Mouse (Mus musculus) MEL-GATA-1-ER (cell line): ENCODE results near the gene Csrp1.

Source experiments
- DNase-seq: peaks from one replicate; pipeline ENCODE4 v3.0.0-alpha.2; 2012; ENCODE audit warnings: low read depth; ENCODE audit errors: extremely low read depth

Csrp1 gene

DNA sequence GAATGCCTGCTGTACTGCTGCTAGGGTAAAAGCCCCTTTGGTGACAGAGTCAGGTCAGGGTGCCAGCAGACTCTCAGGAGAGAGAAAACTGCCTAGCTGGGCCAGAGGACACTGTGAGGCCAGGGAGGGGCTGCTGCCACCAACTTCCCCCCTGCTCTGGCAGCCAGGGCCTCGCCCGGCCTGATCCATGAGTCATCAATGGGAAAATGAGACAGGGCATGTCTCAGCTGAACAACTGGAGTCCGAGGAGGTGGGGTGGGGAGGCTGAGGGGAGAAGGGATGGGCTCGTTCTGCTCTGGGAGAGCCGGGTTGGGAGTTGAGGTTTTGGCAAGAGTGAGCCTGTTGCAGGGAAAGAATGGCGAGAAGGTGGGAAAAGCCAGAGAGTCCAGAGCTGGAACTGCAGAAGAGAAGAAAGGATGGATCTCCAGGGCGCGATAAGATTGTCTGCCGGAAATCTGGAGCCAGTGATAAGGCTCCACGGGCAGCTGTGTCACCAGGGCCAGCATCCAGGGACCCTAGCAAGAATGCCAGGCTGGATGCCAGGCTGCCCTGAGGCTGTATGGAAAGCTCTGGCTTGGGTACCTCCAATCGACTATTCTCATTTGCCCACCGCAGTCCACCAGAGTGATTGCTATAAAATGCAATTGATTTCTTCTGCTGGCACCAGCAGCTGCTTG is 51.2 kb downstream of the Csrp1 start:
- DNase-seq: peak; percentile 18

DNA sequence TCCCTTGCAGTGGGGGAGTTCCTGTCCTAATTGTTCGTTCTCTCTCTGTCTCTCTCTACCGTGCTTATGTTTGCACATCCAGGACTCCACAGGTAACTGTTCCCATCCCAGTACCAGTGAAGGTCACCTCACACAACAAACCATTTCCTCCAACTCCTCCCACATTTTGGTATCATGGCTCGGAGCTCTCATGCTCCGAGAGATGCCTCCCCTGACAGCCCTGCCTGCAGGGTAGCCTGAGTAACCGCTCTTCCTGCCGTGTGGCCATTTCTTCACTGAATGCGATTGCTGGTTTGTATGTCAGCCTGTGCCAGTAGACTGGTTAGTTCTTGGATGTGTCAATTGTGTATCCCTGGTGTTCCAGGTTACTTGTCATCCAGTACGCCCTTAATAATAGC is 51.7 kb downstream of the Csrp1 start:
- DNase-seq: no peak

DNA sequence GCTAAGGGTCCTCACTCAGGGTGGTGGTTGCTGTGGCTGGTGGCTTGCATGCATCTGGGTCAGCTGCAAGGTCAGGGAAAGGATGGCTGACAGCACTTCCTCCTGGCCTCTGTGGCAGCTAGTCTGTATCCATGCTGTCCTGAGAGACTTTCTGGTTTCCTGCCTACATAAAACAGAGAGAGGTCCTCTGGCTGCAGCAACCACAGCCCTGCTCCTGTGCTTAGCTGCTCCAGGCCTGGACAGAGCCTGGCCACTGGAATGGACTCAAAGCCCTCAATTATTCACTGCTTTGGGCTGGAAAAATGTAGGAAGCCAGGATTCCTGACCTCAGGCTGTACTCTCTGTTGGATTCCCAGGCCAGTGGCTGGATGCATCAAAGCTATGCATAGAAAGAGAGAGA is 56.7 kb downstream of the Csrp1 start:
- DNase-seq: no peak

DNA sequence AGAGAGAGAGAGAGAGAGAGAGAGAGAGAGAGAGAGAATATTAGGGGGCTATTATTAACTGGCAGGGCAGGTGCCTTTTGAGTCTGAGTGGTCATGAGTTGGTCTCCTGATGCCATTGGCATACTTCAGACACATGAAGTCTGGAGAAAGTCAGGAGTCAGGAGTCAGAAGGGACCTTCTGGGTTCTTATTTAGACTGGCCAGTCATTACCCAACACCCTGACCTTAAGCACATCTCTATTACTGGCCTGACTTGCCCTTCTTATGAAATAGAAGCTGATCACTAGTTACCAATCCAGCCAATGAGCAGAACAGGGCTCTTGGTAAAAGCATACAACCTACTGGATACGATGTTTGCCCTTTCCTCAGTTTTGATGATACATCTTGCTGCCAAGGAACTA is 57.2 kb downstream of the Csrp1 start:
- no peak for DNase-seq

DNA sequence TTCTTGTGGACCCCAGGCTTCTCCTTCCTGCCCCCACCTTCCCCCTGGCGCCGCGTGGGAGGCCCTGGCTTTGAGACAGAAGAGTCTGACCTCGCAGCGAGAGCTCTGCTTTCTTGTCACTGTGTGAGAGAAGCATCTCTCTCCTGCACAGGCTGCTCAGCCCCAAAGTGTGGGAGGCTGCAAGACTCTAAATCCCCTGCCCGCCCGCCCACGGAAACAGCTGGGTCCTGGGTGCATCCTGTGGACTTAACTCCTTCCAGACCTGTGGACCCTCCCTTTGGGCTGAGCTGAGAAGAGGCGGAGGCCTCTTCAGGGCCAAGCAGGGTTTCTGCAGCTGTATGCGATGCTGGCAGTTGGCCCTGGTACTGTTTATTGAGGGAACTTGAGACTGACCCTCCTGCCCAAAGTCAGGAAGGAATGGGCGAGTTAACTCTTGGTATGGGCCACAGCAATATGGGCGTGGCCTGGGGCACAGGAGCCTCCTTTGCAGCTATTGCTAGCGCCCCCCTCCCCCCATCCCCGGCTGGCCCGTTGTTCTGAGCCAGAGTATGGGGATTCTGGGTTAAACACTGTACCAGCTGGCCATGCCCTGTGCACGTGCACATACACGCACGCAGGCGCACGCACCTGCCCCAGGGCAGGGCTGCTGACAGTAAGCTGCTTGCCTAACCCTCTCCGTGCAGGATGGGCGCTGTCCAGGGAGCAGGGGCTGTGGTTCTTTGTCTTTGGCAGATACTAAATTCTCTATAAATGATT is 59.1 kb downstream of the Csrp1 start, which contains the start of gene Tnni1:
Gene Tnni1, plus strand, starts transcription at position 655 of the 756 bp plus-strand sequence.
- DNase-seq: no peak

DNA sequence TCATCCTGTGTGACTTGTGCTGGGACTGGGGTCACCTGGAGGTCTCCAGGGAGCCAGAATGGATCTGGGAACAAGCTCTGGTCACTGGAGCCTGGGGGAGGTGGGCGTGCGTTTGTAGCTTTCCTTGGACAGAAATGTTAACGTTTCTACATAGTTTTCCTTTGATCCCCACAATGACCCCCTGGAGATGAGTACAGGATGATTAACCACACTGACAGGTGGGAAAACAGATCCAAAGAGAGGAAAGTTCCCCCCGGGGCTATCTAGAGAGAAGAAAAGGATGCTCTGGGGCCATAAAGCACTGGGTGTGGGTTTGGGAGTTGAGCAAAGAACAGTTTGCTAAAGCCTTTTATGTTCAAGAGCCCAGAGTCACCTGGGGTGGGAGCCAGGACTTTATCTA is 60.8 kb downstream of the Csrp1 start:
- no peak for DNase-seq

DNA sequence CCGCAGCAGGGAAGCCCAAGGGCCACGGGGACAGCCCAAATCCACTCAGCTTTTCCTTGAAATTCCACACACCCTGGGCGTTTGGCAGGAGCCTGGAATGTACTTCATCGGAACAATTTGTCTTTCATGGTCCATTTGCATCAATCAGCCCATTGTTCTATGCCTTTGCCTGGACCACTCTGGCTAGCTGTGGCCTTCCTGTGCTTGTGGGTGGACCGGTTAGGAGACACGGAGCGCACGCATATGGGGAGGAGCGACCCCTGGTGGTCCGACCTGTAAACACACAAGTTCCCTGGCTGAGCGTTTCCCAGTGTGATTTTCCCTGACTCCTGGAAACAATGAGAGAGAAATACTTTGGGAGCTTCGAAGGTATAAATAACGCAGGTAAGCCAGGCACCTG is 61.4 kb downstream of the Csrp1 start:
- DNase-seq: peak; percentile 11

DNA sequence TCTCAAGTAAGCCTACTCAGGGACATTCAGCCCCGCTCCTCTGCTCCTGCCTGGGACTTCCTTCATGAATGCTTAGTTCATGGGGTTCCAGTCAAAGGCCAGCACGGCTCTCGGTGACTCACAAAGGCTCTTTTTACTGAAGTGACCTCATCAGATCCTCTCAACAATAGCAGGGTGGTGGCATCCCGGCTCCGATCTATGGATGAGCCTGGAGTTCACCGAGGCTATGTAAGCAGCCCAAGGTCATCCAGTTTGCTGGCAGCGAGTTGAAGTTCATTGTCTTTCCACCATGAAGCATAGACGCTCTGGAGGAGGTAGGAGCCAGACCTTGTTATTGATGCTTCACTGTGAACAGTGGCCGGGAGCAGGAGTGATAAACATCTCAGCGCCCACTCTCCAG is 63.0 kb downstream of the Csrp1 start:
- no peak for DNase-seq

DNA sequence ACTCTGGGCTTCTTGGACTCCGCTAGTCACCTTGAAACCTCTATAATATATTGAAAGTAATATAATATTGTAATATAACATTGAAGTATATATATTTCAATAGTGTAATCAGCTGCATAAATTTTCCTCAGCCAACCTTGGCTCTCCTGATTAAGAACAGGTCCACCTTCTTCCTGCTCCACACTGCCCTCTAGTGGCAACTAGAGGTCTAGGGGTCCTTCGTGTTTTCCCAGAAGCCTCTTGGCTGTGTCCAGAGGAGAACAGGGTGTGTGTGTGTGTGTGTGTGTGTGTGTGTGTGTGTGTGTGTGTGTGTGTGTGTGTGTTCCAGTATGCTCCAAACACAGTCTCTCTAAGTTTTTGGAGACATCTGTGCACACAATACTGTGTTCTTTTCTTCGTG is 67.9 kb downstream of the Csrp1 start:
- DNase-seq: peak; percentile 84

DNA sequence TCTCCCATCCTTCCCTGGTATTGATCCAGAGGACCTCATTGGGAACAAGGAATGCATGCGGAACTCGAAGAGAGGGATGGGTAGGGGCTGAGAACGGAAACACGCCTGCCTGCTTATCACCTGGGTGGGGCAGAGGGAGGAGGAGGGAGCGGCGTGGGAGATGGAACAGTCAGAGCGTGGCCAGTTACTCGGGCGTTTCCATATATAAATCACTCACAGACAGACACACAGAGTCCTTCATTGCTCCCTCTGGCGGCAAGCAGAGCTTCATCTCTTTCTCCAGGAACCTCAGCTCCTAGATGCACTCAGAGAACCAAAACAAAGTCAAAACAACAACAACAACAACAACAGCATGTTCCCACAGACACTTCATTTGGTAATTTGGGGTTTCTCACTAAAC is 68.8 kb downstream of the Csrp1 start:
- peak; percentile 59 for DNase-seq

DNA sequence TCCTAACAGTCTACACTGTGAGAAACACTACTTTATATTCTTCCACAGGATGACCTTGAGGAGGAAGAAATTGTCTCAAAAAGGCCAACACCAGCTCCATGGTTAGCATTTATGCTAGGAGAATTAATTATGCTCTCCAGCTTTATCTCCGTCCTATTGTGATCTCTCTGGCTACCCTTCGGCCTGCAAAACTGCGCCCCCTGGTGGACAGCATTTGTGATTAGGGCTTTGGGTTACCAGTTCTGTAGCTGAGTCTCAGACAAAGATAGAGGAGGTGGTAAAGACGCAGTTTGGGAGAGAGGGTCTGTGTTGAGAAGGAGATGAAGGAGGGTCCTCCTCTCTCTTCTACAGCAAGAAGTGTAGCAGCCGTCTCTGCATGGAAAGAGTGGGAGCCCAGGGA is 70.0 kb downstream of the Csrp1 start:
- peak; percentile 64 for DNase-seq

DNA sequence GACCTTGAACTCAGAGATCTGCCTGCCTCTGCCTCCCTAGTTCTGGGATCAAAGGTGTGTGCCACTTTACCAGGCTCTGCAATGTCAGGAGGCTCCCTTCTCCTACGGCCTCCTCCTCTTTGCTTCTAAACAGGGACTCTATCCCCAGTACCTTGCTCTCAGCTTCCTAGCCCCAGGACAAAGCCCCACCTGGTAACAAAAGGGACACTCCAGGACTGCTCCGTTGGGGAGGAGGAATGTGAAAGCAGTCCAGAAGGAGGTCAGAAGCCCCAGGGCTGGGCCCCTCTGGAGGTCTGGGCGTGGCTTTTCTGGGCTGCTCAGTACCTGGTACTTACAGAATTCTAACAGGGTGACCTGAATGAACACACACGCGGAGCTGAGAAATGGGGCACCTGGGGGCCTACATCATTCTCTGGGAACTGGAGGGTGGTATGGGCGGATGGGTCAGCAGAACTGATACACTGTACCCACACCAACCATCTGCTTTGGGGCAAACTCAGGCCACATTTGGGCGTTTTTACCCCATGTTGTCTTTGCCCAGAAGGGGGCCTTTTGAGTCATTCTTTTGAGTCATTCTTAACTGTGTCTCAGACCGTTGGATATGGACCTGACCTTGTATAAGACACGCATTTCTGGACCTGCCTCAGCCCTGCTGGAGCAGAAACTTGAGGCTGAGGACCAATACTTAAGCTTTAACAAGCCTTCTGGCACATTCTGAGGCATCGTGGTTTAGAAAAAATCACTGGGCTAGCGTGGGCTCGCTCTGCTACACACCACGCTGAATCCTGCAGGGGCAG is 72.5 kb downstream of the Csrp1 start:
- no peak for DNase-seq

DNA sequence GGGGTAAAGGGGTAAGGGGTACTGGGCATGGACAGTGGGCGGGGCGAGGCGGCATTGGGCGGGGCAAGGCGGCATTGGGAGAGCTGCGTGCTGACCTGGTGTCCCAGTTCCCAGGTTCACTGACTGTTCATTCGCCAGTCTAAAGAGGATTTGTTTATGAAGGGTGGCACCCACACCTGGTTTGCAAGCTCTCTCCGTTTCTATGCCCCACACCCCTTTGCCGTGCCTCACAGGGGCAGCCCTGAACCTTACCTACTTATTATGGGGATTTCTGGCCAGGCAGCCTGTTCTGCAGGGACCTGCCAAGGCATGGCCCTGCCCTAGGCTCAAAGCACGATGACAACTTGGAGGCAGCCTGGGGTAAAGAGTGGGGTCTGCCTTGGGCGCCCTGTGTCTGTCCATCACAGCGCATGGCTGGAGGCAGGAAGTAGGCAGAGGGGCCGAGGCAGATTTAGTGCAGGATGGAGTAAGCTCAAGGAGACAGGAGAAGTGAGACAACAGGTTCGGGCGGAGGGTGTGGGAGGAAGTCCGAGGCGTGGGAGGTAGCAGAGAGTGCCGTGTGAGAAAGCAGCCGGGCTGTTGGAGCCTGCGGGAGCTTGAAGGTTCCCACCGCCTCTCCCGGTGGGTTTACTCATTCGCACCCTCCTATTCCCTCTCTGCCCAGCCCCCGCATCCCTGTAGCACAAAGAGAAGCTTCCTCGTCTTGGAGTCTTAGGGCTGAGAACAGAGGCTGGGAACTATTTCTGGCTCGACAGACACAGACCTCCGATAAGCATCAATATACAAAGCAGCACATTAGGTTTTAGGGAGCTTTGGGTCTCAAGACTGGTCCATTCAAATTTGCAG is 73.7 kb downstream of the Csrp1 start:
- DNase-seq: no peak

DNA sequence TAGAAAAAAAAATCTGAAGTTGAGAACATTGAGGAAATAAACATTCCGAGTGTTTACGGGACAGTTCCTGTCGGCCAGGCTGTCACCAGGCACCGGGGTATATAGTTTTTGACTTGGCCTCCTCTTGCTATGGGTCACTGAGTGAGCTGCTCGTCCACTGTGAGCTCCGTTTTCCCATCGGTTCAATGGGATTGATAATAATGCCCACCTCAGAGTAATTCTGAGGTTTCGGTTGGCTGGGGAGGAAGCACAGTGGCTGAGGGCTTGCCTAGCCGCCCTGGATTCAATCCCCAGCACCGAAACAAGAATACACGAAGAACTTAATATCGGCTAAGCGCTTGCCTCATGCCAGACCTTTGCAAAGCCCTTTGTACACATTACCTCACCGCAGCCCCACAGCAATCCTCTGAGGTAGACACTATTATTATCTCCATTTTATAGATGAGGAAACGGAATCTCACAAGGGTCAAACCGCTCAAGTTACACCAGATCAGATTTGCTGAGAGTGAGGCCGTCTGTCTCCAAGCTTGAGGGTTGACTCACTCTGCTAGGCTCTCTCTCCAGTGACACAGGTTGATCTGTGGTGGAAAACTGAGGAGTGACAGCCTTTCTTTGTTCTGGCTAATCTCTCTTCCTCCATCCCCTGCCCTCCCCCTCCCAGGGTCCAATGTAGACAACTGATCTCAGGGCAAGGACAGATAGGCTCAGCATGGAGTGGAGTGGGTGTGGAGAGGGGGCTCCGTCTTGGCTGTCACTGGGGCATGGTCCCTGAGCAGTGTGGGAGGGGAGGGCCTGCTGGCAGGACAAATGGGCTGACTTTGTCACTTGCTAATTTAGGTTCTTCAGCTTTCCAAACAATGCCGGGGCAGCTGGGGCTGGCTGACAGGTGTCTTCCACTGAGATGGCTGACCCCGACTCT is 74.6 kb downstream of the Csrp1 start:
- DNase-seq: no peak

DNA sequence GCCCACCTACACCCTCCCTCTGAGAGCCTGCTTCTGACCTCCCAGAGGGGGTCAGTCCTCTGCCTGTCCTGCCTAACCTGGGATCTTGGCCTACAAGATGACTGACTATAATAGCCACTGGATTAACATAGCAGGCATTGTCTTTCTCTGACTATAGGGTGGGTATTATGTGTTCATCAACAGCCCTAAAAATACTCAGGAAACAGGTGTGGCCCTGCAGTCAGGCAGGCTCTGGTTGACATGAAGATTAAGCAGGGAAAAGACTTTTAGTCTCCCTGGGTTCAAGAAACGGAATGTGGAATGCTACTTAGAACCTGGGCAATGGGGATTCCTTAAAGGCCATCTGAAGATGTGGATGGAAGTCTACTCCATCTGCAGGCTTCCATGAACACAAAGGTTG is 78.6 kb downstream of the Csrp1 start:
- DNase-seq: no peak

DNA sequence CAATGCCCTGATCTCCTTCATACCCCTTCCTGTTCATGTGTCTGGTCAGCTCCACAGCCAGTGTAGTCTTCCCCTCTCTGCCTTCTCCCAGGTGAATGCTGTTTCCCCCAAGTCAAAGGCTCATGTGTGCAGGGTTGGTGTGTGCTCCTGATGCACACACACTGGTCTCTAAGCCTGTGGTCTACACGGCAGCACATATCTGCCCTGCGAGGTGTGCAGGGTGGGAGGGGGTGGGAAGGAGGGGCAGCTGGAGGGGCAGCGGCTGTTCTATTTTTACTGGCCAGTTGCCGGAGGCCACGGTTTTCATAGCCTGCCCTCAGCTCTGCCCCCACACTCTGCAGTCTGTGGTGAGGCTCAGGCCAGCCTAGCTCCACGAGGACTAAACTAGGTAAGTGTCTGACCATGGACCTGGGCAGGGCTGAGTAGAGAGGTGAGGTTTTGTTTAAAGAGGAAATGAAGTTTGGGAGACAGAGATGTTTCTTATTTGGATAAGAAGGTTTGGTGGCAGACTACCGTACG is 79.3 kb downstream of the Csrp1 start:
- no peak for DNase-seq

DNA sequence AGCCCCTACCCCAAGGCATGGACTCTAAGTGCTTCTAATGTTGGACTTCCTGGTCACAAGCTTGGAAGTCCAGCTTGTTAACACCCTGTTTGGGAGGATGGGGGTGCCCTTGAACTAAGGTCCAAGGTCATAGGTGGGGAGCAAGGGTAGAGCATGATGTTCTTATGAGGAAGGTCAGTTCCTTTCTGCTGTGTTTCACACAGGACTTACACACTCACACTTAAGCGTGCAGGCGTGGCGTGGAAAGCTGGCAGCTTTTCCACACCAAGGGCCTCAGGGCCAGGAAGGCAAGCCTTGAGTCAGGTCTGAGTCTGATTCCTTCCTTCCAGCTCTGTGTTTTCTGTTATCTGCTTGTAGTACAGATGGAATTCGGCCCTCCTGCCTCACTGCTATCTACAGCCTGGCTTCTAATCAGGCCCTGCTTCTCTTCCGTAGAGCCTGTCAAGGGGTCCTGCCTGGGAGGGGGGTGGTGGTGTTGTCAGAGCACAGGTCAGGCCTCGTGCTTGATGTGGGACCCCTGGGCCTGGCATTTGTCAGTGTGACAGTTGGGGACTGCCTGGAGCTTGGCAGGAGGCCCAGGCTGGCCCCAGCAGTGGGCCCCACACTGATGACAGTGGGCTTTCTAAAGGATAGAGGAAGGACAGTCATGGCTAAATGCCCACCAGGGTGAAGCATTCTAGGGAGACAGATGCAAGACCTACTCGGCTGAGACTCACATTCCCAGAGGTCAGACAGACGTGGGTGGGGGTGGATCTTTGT is 80.5 kb downstream of the Csrp1 start:
- DNase-seq: peak; percentile 30
